Mouse (Mus musculus) gastrocnemius, postnatal 4 days (tissue): ENCODE data around the gene Rbm5. TPM values are rescaled to one million over a fixed set of nuclear protein-coding genes. Genes with fewer than 3 reads are reported as not detected.

Experiments
- DNase-seq, 2 experiments: peaks; one replicate each; pipeline ENCODE4 v3.0.0; 2021 to 2022; ENCODE audit warnings: low spot score in 2 of 2, mixed read lengths in 2 of 2
- long read RNA-seq, 2 experiments: library from polyadenylated mRNA; stranded (forward); transcript quantifications; one replicate each; pipeline ENCODE4 v2.0.0; 2021
- total RNA-seq, 2 experiments: library from RNA; stranded (reverse); gene quantifications; 2 replicates each; pipeline ENCODE4 v1.2.3; 2021

Rbm5 gene
- 100 to 1,000 TPM in 1 of 2 experiments, 10 to 100 TPM in 1; 73.6 to 101 TPM for total RNA-seq
- long read RNA-seq, experiment 1, full-length matches to known transcripts = 14 of 21 reads
- long read RNA-seq, experiment 1, partial matches to known transcripts = 3 of 21 reads
- long read RNA-seq, experiment 1, other reads (novel, unspliced or antisense) = 4 of 21 reads
- long read RNA-seq, experiment 2, full-length matches to known transcripts = 18 of 34 reads
- long read RNA-seq, experiment 2, partial matches to known transcripts = 2 of 34 reads
- long read RNA-seq, experiment 2, other reads (novel, unspliced or antisense) = 14 of 34 reads

- peak; percentile 84 to 92 for DNase-seq
Observed at GRCm38 (mm10) chr9:107770374-107771290, at the start of gene Rbm5. TSS of gene Rbm5 (minus strand) at chr9:107770996.

GRCm38 (mm10) chr9:107812132-107812531 is 41.3 kb upstream of the Rbm5 start:
- DNase-seq = no peak

- no peak for DNase-seq
Observed at GRCm38 (mm10) chr9:107810985-107811384, 40.2 kb upstream of the Rbm5 start.

- DNase-seq = no peak
Observed at GRCm38 (mm10) chr9:107791714-107792113, 20.9 kb upstream of the Rbm5 start.

GRCm38 (mm10) chr9:107782536-107783203 is 11.9 kb upstream of the Rbm5 start:
- no peak for DNase-seq

GRCm38 (mm10) chr9:107776809-107777208 is 6.0 kb upstream of the Rbm5 start:
- DNase-seq = no peak

GRCm38 (mm10) chr9:107774411-107774810 is 3.6 kb upstream of the Rbm5 start:
- no peak for DNase-seq

- DNase-seq = no peak
Observed at GRCm38 (mm10) chr9:107771782-107772181, 986 bp upstream of the Rbm5 start.

GRCm38 (mm10) chr9:107770037-107770373 is 791 bp downstream of the Rbm5 start:
- no peak for DNase-seq

GRCm38 (mm10) chr9:107769445-107770000 is 1.3 kb downstream of the Rbm5 start:
- DNase-seq = no peak

- no peak for DNase-seq
Observed at GRCm38 (mm10) chr9:107768851-107769250, 1.9 kb downstream of the Rbm5 start.

GRCm38 (mm10) chr9:107759593-107759992 is 11.2 kb downstream of the Rbm5 start:
- DNase-seq = no peak

- DNase-seq = no peak
Observed at GRCm38 (mm10) chr9:107750378-107750777, 20.4 kb downstream of the Rbm5 start.

- no peak for DNase-seq
Observed at GRCm38 (mm10) chr9:107748063-107748462, 22.7 kb downstream of the Rbm5 start.

GRCm38 (mm10) chr9:107747310-107747709 is 23.5 kb downstream of the Rbm5 start:
- no peak for DNase-seq

GRCm38 (mm10) chr9:107746679-107747078 is 24.1 kb downstream of the Rbm5 start:
- DNase-seq = no peak

- DNase-seq = no peak
Observed at GRCm38 (mm10) chr9:107744061-107744460, 26.7 kb downstream of the Rbm5 start.

- no peak for DNase-seq
Observed at GRCm38 (mm10) chr9:107738841-107739202, 32.0 kb downstream of the Rbm5 start.

- DNase-seq = peak; percentile 80 to 84
Observed at GRCm38 (mm10) chr9:107738020-107738840, 32.6 kb downstream of the Rbm5 start.

- DNase-seq = no peak
Observed at GRCm38 (mm10) chr9:107736185-107736485, 34.7 kb downstream of the Rbm5 start.
